Mouse (Mus musculus): Measurements from ENCODE around the gene Mast4. TPM values are rescaled to one million over a fixed set of nuclear protein-coding genes. Genes with fewer than 3 reads are reported as not detected.

The Mast4 gene
- total RNA-seq, 2 experiments from 2014 or later, result 66.7 to 68.9 TPM

DNA sequence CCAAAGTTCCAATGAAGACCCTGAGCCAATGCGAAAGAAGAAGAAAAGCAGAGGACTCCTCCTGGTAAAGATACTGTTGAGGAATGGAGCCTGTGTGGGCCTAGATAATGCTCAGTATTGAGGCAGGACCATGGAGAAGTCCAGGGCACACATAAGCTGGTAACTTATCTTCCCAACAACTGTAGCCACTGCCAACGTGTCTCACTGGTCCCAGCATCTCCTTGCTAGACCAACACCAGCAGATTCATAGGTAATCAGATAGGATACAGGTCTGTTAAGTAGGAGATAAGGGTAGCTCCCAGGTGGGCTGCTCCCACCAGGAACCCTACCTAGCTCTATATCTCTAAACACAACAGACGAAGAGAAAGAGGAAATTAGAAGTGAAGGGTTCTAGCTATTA, 116.8 kb downstream of the Mast4 start:
- no peak overlapping the region for H3K27ac ChIP-seq
- no peak for DNase-seq (ENCODE audit: low spot score in 2 of 2)
- TF ChIP-seq CTCF (conservative IDR thresholded peaks at IDR 0.05), result no peak
- no peak overlapping the region for H3K4me3 ChIP-seq

DNA sequence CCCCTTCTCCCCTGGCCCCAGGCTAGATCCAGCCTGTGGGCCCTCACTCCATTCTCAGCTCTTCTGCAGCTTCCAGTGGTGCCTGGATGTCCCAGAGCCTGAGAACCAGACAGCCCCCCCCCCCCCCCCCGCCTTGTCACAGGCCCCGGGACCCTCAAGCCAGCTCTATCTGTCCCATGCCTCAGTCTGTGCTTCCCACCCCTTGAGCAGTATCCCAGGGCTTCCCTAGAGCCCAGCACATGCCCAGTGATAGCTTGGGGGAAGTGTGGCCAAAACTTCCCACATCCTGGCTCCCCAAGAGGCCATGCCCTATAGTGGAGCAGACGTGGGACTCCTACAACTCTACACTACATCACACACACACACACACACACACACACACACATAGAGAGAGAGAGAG, 119.8 kb downstream of the Mast4 start:
- Histone ChIP-seq H3K27ac (no peak overlapping the region), H3K4me3 (no peak overlapping the region)
- no peak for TF ChIP-seq CTCF (conservative IDR thresholded peaks at IDR 0.05)
- no peak for DNase-seq (ENCODE audit: low spot score in 2 of 2)

DNA sequence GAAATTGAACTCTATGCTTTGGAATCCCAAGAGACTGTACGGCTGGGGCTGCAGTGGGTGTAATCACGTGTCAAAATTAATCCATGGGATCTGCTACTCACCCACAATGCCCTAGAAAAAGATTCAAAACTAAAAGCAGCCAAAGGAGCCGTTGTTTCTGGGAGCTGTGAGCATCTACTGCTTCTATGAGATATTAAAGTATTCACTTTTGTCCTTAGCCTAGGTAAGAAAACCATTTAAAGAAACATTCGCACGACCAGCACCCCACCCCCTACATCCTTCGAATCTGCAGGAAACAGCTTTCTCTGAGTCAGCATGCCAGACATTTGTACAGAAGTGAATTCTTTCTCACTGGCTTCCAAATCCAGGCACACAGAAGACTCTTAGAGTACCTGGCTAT, 122.3 kb downstream of the Mast4 start:
- DNase-seq (ENCODE audit: low spot score in 2 of 2), result no peak
- peak overlapping the region; percentile 43; the same call in 1 of the 2 replicates for H3K27ac ChIP-seq
- TF ChIP-seq CTCF (conservative IDR thresholded peaks at IDR 0.05), result no peak
- no peak overlapping the region for H3K4me3 ChIP-seq

DNA sequence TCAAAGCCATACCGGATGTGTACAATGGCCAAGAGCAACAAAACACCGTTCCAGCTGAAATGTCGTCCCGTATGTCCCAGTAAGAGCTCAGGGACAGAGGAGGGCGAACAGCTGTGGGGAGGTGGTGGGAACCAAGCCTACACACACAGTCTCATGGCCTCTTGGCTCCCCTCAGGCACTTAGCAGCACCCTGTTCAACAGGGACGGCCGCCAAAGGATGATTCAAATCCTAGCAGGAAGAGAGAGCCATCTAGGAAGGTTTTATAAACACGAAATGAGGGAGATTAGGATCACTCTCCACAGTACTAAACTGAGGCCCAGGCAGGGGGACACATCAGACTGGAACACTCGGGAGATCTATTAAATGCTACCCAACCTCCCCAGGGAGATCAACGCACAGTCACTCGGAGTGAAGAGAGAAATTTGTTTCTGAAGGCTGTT, 122.8 kb downstream of the Mast4 start:
- DNase-seq (ENCODE audit: low spot score in 2 of 2), result no peak
- Histone ChIP-seq H3K4me3 (no peak overlapping the region), H3K27ac (peak overlapping the region; percentile 43; the same call in 1 of the 2 replicates)
- TF ChIP-seq CTCF (conservative IDR thresholded peaks at IDR 0.05), result no peak

DNA sequence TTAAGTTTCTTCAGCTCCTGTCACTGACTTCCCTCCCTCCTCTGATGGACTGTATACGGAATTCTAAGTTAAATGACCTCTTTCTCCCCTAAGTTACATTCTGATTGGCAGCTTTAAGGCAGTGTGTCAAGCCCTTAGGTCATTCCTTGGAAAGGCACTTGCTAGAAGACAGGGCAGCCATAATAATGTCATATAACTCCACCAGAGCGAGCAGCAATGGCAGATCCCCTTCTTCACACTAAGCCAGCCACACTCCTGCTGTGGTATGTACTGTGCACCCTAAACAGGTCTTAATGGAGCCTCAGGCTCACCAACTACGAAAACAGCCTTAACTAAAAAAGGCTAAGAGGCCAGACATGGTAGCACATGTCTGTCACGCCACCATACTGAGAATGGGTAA, 123.6 kb downstream of the Mast4 start:
- Histone ChIP-seq H3K4me3 (no peak overlapping the region), H3K27ac (no peak overlapping the region)
- TF ChIP-seq CTCF (conservative IDR thresholded peaks at IDR 0.05), result no peak
- no peak for DNase-seq (ENCODE audit: low spot score in 2 of 2)

DNA sequence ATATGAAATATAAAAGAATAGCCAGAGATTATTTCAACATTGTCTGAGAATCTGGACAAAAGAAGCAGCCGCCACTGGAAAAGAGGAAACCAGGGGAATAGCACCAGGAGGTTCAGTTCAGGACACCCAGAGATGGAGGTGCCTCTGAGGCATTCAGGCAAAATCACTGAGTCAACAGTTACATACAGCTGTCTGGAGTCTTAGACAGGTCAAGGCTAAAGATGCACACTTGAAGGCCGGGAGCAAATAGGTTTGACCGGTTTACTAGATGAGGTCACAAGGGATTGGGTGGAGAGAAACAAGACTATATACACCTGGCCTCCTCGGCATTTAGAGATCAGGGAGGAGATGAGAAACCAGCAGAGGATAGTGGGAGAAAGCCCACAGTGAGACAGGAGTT, 127.1 kb downstream of the Mast4 start:
- Histone ChIP-seq H3K4me3 (no peak overlapping the region), H3K27ac (no peak overlapping the region)
- no peak for DNase-seq (ENCODE audit: low spot score in 2 of 2)
- TF ChIP-seq CTCF (conservative IDR thresholded peaks at IDR 0.05), result no peak

DNA sequence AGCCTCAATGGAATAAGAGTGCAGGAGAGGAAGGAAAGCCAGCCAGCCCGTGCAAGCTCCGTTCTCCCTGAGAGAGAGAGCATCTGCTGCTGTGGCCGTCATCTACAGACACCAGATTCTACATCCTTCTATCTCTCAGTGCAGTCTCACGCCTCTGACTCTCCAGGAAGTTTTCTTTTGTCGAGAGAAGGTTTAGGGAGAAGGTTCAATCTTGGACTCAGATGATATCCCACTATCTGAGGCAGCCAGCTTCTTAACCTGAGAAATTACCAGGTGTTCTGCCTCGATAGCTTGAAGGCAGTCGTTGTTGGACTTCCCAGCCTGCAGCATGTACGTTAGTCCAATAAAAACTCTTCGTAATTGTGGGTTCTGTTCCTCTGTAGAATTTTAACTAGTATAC, 127.7 kb downstream of the Mast4 start:
- no peak for TF ChIP-seq CTCF (conservative IDR thresholded peaks at IDR 0.05)
- DNase-seq (ENCODE audit: low spot score in 2 of 2), result no peak
- H3K4me3 ChIP-seq, result no peak overlapping the region
- H3K27ac ChIP-seq, result no peak overlapping the region

DNA sequence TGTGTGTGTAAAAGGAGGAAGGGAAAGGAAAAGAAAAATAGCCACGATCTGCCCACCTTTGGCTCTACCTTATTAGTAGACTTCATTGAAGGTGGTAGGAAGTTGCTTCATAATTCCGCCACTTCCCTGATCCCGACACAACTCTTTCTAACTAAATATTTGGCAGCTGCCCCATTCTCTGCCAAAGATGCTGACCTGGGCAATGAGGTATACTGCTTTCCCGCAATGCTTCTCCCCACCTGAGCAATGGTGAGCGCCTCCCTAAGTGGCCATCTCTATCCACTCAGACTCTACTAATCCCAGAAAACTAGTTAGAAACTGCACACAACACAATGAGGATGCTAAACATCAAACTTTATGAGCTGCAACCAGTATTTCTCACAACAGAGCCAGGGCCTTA, 129.1 kb downstream of the Mast4 start:
- Histone ChIP-seq H3K4me3 (no peak overlapping the region), H3K27ac (no peak overlapping the region)
- no peak for DNase-seq (ENCODE audit: low spot score in 2 of 2)
- TF ChIP-seq CTCF (conservative IDR thresholded peaks at IDR 0.05), result no peak

DNA sequence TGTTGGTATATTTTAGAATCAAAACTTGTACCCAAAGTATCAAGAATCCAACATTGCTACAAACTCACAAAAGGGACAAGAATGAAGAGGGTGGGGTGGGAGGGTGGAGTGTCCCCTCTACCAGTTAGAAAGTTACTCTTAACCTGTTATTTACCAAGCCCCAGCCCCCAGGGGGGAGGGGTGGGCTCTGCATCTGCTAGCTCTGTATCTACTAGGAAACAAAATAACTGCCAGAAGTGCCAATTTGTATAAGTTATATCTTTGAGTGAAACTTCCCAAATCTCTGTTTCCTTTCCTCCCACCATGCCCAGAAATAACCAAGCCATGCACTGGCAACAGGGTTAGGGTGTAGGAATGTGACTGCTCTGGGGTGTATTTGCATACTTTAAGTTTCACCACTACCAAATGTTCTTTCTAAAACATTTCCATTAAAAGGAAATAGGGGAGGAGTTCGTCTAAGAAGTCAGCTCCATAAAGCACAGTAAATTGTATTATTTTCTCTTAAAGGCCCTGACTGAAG, 130.9 kb downstream of the Mast4 start:
- TF ChIP-seq CTCF (conservative IDR thresholded peaks at IDR 0.05), result no peak
- Histone ChIP-seq H3K4me3 (no peak overlapping the region), H3K27ac (no peak overlapping the region)
- no peak for DNase-seq (ENCODE audit: low spot score in 2 of 2)

DNA sequence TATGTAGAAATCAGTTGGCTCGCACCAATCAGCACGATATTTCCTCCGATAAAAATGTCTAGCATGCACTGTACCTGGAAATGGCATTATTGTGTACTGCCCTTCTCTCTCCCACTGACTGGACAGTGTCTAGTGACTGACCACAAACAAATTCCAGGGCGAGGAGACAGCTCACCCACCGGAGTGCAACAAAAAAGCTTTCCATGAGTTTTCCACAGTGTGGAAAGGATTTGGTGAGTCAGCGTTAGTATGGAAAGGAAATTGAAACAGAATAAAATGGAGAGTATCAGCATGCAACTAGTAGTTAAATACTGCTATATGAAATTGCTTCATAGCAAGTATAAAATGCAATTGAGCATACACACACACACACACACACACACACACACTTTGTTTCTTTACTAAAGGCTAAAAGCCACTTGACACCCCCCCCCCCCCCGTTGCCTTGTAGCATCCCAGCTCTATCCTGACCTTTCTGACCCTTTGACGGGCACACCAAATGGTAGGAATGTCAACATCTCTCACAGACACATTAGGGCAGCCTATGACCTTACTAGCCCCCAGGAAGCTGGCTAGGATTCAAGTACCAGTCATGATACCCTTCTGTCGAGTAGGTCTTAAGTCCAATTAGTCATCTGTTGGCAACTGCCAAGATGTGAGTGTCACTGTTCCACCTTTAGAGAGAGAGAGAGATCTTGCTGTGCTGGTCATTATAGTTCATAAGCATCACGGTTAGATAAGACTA, 133.1 kb downstream of the Mast4 start:
- no peak for DNase-seq (ENCODE audit: low spot score in 2 of 2)
- Histone ChIP-seq H3K27ac (no peak overlapping the region), H3K4me3 (no peak overlapping the region)
- TF ChIP-seq CTCF (conservative IDR thresholded peaks at IDR 0.05), result no peak

DNA sequence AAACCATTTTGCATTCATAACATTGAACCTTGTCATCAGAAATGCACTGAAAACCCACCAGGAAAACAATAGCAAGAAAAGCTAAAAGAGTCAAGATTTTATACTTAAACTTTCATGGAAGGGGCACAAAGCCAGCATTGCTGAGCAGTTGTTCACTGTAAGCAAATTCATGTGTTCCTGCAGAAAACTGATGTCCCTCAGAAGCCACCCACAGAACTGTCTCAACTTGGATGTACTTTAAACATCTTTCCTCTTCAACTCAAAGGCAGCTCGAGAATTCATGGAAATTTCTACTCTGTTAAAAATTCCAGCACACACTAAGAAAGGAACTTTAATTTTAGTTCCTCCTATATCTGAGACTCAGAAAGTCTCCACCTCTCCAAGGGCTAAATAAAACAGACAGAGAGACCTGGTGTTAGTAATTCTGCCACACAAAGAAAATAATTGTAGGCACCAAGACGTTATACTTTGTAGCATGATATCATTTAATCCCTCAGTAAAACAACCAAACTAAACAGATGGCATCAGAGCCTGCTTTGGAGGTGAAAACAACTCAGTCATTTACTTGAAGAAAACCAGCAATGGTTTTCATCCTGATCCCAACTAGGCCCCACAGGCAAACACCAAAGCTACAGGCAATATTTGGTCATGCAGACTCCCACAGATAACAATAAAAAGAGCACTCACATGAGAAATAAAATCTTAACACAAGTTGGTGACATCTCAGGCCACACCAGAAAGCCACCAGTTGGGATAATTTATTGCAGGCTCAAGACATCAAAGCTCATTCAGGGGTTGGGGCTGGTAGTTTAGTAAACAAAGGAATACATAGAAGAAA, 134.3 kb downstream of the Mast4 start:
- Histone ChIP-seq H3K4me3 (no peak overlapping the region), H3K27ac (no peak overlapping the region)
- no peak for DNase-seq (ENCODE audit: low spot score in 2 of 2)
- no peak for TF ChIP-seq CTCF (conservative IDR thresholded peaks at IDR 0.05)

DNA sequence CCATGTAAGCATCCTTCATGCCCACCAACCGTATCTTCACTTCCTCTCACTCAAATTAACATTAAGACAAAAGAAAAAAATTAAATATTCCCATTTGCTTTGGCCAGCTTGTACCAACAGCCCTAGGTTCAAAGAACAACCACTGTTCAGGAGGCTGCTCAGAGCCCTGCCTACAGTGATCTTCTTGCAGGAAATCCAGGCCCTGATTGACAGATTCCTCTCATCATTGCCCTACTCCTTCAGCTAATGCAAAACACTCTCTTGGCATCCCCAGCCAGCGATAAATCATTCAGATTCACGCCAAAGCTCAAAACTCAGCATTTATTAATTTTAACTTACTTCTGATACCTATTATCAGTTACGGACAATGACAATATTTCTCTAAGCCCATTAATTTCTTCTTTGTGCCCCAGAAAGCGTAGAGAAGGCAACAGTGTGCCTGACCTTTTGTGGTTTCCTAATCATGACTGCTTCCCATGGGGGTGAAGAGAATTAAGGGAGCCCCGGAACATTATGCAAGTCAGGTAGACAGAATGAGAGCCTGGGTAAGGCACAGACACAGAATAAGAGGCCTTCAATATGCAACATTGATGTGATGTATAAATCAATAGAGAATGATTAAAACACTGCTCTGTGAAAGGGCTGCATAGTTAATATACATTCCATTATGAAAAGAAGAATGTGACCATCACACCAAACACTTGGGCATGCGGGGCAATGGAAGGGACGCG, 135.9 kb downstream of the Mast4 start:
- DNase-seq (ENCODE audit: low spot score in 2 of 2), result no peak
- Histone ChIP-seq H3K27ac (no peak overlapping the region), H3K4me3 (no peak overlapping the region)
- TF ChIP-seq CTCF (conservative IDR thresholded peaks at IDR 0.05), result no peak

DNA sequence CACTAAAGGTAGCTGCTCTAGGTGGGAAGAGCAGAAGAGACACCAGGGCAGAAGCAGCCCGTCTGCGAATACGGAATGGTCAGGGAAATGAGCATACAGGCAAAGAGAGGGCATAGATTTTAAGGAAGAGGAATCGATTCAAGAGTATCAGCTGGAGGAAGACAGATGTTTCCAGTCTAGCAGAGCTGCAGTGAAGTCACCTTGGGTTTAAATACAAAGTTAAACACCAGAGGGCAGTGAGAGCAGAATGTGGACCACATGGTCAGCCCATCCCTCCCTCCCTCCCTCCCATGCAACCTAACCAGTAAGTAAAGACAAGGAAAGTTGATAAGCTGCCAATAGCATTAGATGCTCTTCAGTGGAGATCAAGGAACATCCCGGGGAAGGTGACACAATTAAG, 138.0 kb downstream of the Mast4 start:
- no peak overlapping the region for H3K27ac ChIP-seq
- no peak overlapping the region for H3K4me3 ChIP-seq
- DNase-seq (ENCODE audit: low spot score in 2 of 2), result no peak
- 0 out of 2 replicates have a peak, but pooled peaks have one; percentile 13 for TF ChIP-seq CTCF (conservative IDR thresholded peaks at IDR 0.05)

Data from layer of hippocampus, adult 2 months (tissue).